Mouse (Mus musculus) CH12.LX (cell line): ENCODE measurements around the gene Tk1. TPM values are rescaled to one million over a fixed set of nuclear protein-coding genes. Genes with fewer than 3 reads are reported as not detected.
A peak's percentile ranks its signal among the peaks of the same experiment; 100 is the strongest.

Experiments
- DNase-seq: peaks from one replicate; pipeline ENCODE4 v3.0.0-alpha.2; 2013; ENCODE audit errors: extremely low read depth
- H3K27ac ChIP-seq: 2 replicates; pipeline ENCODE4 v1.5.1; 2012; ENCODE audit warnings: low read depth, mild to moderate bottlenecking, control low read depth, moderate library complexity; ENCODE audit not compliant: insufficient read depth
- H3K27me3 ChIP-seq: replicated peaks from 2 replicates; pipeline ENCODE3; 2012; ENCODE audit warnings: inconsistent platforms
- H3K36me3 ChIP-seq, 2 experiments: replicated peaks in 1 of 2; 2 replicates each; pipeline versions ENCODE3 to v1.6.1; 2012; ENCODE audit warnings: inconsistent platforms in 1 of 2, low read length in 1 of 2, mild to moderate bottlenecking in 1 of 2, mixed read lengths in 1 of 2, moderate library complexity in 1 of 2; ENCODE audit not compliant: control insufficient read depth in 1 of 2, insufficient read depth in 1 of 2
- H3K4me1 ChIP-seq, 2 experiments: 2 replicates each; pipeline ENCODE4 v1.6.1; 2012; ENCODE audit warnings: inconsistent platforms in 1 of 2, moderate library complexity in 1 of 2; ENCODE audit not compliant: insufficient read depth in 2 of 2, control insufficient read depth in 1 of 2
- H3K4me2 ChIP-seq: 2 replicates; pipeline ENCODE4 v1.6.1; 2012; ENCODE audit warnings: low read depth, mild to moderate bottlenecking, control low read depth; ENCODE audit not compliant: poor library complexity, insufficient read depth, severe bottlenecking
- H3K4me3 ChIP-seq, 3 experiments: fragments of 150-350 bp in 1 of 3; sonication (generic) in 1 of 3; replicated peaks in 1 of 3; 2 replicates each; pipeline versions ENCODE3 to v1.5.1; 2011 to 2012; ENCODE audit warnings: low read depth in 2 of 3, low read length in 2 of 3, mild to moderate bottlenecking in 2 of 3, moderate library complexity in 2 of 3, control low read depth in 1 of 3, improper control_type of control experiment in 1 of 3, inconsistent platforms in 1 of 3, mixed read lengths in 1 of 3; ENCODE audit not compliant: poor library complexity in 1 of 3
- H3K79me2 ChIP-seq: replicated peaks from 2 replicates; pipeline ENCODE4 v1.6.1; 2012; ENCODE audit warnings: mild to moderate bottlenecking, moderate library complexity; ENCODE audit not compliant: control insufficient read depth, poor library complexity, insufficient read depth, severe bottlenecking; ENCODE audit errors: extremely low read depth
- H3K9ac ChIP-seq: 2 replicates; pipeline ENCODE4 v1.6.1; 2012; ENCODE audit warnings: low read depth, mild to moderate bottlenecking, control low read depth, moderate library complexity; ENCODE audit not compliant: insufficient read depth
- H3K9me3 ChIP-seq: replicated peaks from 2 replicates; pipeline ENCODE3; 2012; ENCODE audit warnings: low read length, inconsistent platforms, mixed read lengths
- BHLHE40 ChIP-seq: IDR thresholded peaks from 2 replicates; pipeline ENCODE4 v1.6.1; 2011; ENCODE audit warnings: mild to moderate bottlenecking, low read depth, low read length, improper control_type of control experiment
- CHD1 ChIP-seq: IDR thresholded peaks from 2 replicates; pipeline ENCODE4 v1.6.1; 2012; ENCODE audit warnings: low read depth, low read length, improper control_type of control experiment, inconsistent platforms
- CHD2 ChIP-seq: IDR thresholded peaks from 2 replicates; pipeline ENCODE4 v1.6.1; 2011; ENCODE audit warnings: low read length, improper control_type of control experiment
- E2F4 ChIP-seq: IDR thresholded peaks from 2 replicates; pipeline ENCODE4 v1.6.1; 2011; ENCODE audit warnings: low read depth, low read length, improper control_type of control experiment; ENCODE audit not compliant: insufficient replicate concordance
- ELF1 ChIP-seq: IDR thresholded peaks from 2 replicates; pipeline ENCODE4 v1.6.1; 2014; ENCODE audit warnings: low read depth, mild to moderate bottlenecking, inconsistent platforms, low read length, improper control_type of control experiment
- EP300 ChIP-seq: IDR thresholded peaks from 2 replicates; pipeline ENCODE4 v1.6.1; 2011; ENCODE audit warnings: low read length, improper control_type of control experiment
- ETS1 ChIP-seq: conservative IDR thresholded peaks from 2 replicates; pipeline ENCODE4 v1.6.1; 2012; ENCODE audit warnings: low read depth, mild to moderate bottlenecking, inconsistent platforms, low read length, improper control_type of control experiment, moderate library complexity
- GABPA ChIP-seq: IDR thresholded peaks from 2 replicates; pipeline ENCODE4 v1.6.1; 2012; ENCODE audit warnings: low read depth, low read length, improper control_type of control experiment, inconsistent platforms; ENCODE audit not compliant: insufficient replicate concordance
- HCFC1 ChIP-seq: IDR thresholded peaks from 2 replicates; pipeline ENCODE4 v1.6.1; 2012; ENCODE audit warnings: low read depth, mild to moderate bottlenecking, inconsistent platforms, low read length, improper control_type of control experiment
- IRF4 ChIP-seq: IDR thresholded peaks from 2 replicates; pipeline ENCODE4 v1.6.1; 2014; ENCODE audit warnings: low read depth, mild to moderate bottlenecking, inconsistent platforms, low read length, improper control_type of control experiment
- JUN ChIP-seq: IDR thresholded peaks from 2 replicates; pipeline ENCODE4 v1.6.1; 2011; ENCODE audit warnings: low read depth, mild to moderate bottlenecking, low read length, improper control_type of control experiment, moderate library complexity; ENCODE audit not compliant: insufficient read depth
- JUND ChIP-seq: conservative IDR thresholded peaks from 2 replicates; pipeline ENCODE4 v1.6.1; 2011; ENCODE audit warnings: low read depth, low read length, improper control_type of control experiment
- KAT2A ChIP-seq: IDR thresholded peaks from 2 replicates; pipeline ENCODE4 v1.6.1; 2012; ENCODE audit warnings: low read length, improper control_type of control experiment, inconsistent platforms; ENCODE audit not compliant: insufficient replicate concordance
- MAFK ChIP-seq: IDR thresholded peaks from 2 replicates; pipeline ENCODE4 v1.6.1; 2011; ENCODE audit warnings: low read length, improper control_type of control experiment; ENCODE audit not compliant: insufficient replicate concordance
- MAX ChIP-seq: IDR thresholded peaks from 2 replicates; pipeline ENCODE4 v1.6.1; 2011; ENCODE audit warnings: low read length, improper control_type of control experiment
- MAZ ChIP-seq: IDR thresholded peaks from 2 replicates; pipeline ENCODE4 v1.6.1; 2012; ENCODE audit warnings: low read depth, mild to moderate bottlenecking, inconsistent platforms, low read length, improper control_type of control experiment, moderate library complexity
- MEF2A ChIP-seq: IDR thresholded peaks from 2 replicates; pipeline ENCODE4 v1.6.1; 2014; ENCODE audit warnings: low read depth, mild to moderate bottlenecking, inconsistent platforms, low read length, improper control_type of control experiment, borderline replicate concordance
- MXI1 ChIP-seq: IDR thresholded peaks from 2 replicates; pipeline ENCODE4 v1.6.1; 2011; ENCODE audit warnings: mild to moderate bottlenecking, low read depth, low read length, improper control_type of control experiment
- MYC ChIP-seq: IDR thresholded peaks from 2 replicates; pipeline ENCODE4 v1.6.1; 2011; ENCODE audit warnings: low read depth, mild to moderate bottlenecking, improper control_type of control experiment, low read length
- NELFE ChIP-seq: IDR thresholded peaks from 2 replicates; pipeline ENCODE4 v1.6.1; 2011; ENCODE audit warnings: low read depth, low read length, improper control_type of control experiment
- NRF1 ChIP-seq: IDR thresholded peaks from 2 replicates; pipeline ENCODE4 v1.6.1; 2014; ENCODE audit warnings: low read depth, mild to moderate bottlenecking, inconsistent platforms, low read length, improper control_type of control experiment, moderate library complexity
- PAX5 ChIP-seq: IDR thresholded peaks from 2 replicates; pipeline ENCODE4 v1.6.1; 2012; ENCODE audit warnings: low read length, inconsistent platforms, mixed read lengths
- POLR2A ChIP-seq: IDR thresholded peaks from 2 replicates; pipeline ENCODE4 v1.6.1; 2011; ENCODE audit warnings: low read depth, mild to moderate bottlenecking, improper control_type of control experiment, low read length
- POLR2AphosphoS2 ChIP-seq: IDR thresholded peaks from 2 replicates; pipeline ENCODE4 v1.6.1; 2011; ENCODE audit warnings: low read depth, low read length, improper control_type of control experiment
- RAD21 ChIP-seq: IDR thresholded peaks from 2 replicates; pipeline ENCODE4 v1.6.1; 2011; ENCODE audit warnings: low read depth, mild to moderate bottlenecking, low read length, improper control_type of control experiment, moderate library complexity
- RCOR1 ChIP-seq: conservative IDR thresholded peaks from 2 replicates; pipeline ENCODE4 v1.6.1; 2012; ENCODE audit warnings: low read depth, mild to moderate bottlenecking, inconsistent platforms, low read length, improper control_type of control experiment
- SIN3A ChIP-seq: IDR thresholded peaks from 2 replicates; pipeline ENCODE4 v1.6.1; 2012; ENCODE audit warnings: low read length, improper control_type of control experiment, inconsistent platforms
- SMC3 ChIP-seq: IDR thresholded peaks from 2 replicates; pipeline ENCODE4 v1.6.1; 2011; ENCODE audit warnings: low read depth, low read length, improper control_type of control experiment
- TBP ChIP-seq: conservative IDR thresholded peaks from 2 replicates; pipeline ENCODE4 v1.6.1; 2011; ENCODE audit warnings: low read depth, low read length, improper control_type of control experiment
- TCF12 ChIP-seq: IDR thresholded peaks from 2 replicates; pipeline ENCODE4 v1.6.1; 2014; ENCODE audit warnings: low read depth, mild to moderate bottlenecking, inconsistent platforms, low read length, improper control_type of control experiment
- UBTF ChIP-seq: IDR thresholded peaks from 2 replicates; pipeline ENCODE4 v1.6.1; 2012; ENCODE audit warnings: low read depth, mild to moderate bottlenecking, inconsistent platforms, low read length, improper control_type of control experiment, moderate library complexity
- USF1 ChIP-seq: IDR thresholded peaks from 2 replicates; pipeline ENCODE4 v1.6.1; 2014; ENCODE audit warnings: low read depth, mild to moderate bottlenecking, inconsistent platforms, low read length, improper control_type of control experiment
- USF2 ChIP-seq: conservative IDR thresholded peaks from 2 replicates; pipeline ENCODE4 v1.6.1; 2011; ENCODE audit warnings: low read depth, low read length, improper control_type of control experiment
- ZC3H11A ChIP-seq: IDR thresholded peaks from 2 replicates; pipeline ENCODE4 v1.6.1; 2012; ENCODE audit warnings: low read depth, mild to moderate bottlenecking, inconsistent platforms, low read length, improper control_type of control experiment
- ZKSCAN1 ChIP-seq: IDR thresholded peaks from 2 replicates; pipeline ENCODE4 v1.6.1; 2012; ENCODE audit warnings: low read depth, inconsistent platforms, low read length, improper control_type of control experiment, borderline replicate concordance
- ZMIZ1 ChIP-seq: IDR thresholded peaks from 2 replicates; pipeline ENCODE4 v1.6.1; 2012; ENCODE audit warnings: low read depth, mild to moderate bottlenecking, inconsistent platforms, low read length, improper control_type of control experiment
- ZNF384 ChIP-seq: IDR thresholded peaks from 2 replicates; pipeline ENCODE4 v1.6.1; 2012; ENCODE audit warnings: low read depth, low read length, improper control_type of control experiment, inconsistent platforms
- dilution Hi-C: fragments of 300-500 bp; cut with MboI; formaldehyde crosslinking; loops from 2 replicates; pipeline ENCODE4 v1.14.3; 2020; ENCODE audit warnings: low sequenced_read_pairs; ENCODE audit not compliant: extremely low pct_unique_long_range_greater_than_20kb, extremely low pct_ligation_motif_present
- in situ Hi-C: fragments of 300-500 bp; cut with MboI; formaldehyde crosslinking; loops from 3 replicates; pipeline ENCODE4 v1.14.3; 2019; ENCODE audit warnings: low sequenced_read_pairs, low pct_ligation_motif_present, low pct_unique_long_range_greater_than_20kb, mixed read lengths
- polyA plus RNA-seq: library from polyadenylated mRNA; unstranded; fragments of >175 nt; gene quantifications from 2 replicates; pipeline ENCODE4 v1.2.1, GENCODE M21; 2012; ENCODE audit warnings: low read depth; ENCODE audit not compliant: insufficient read length
- total RNA-seq, 2 experiments: library from RNA; depleted of rRNA; stranded (reverse); fragments of 300-350 nt in 1 of 2; fragments of >200 nt in 1 of 2; gene quantifications; 2 replicates each; pipeline ENCODE4 v1.2.3; 2012 to 2014

Gene Tk1
- total and polyA plus RNA-seq, 3 experiments, result 146 to 235 (median 179) TPM

GRCm38 (mm10) chr11:117809407-117810311, 16.2 kb downstream of the Tk1 start, which contains the start of the genes Gm20708 and Syngr2:
Gm20708 (plus strand) TSS chr11:117809668.
Syngr2 (plus strand) TSS chr11:117809668.
- peak; percentile 67 for DNase-seq
- peaks cover 52% of the 10 kb centered on the region for H3K79me2 ChIP-seq
- TF ChIP-seq POLR2A (peak; percentile 81), RAD21 (no peak), MAZ (no peak; the same call in 1 of the 2 replicates), MAFK (no peak), TBP (no peak; the same call in 1 of the 2 replicates), E2F4 (0 out of 2 replicates have a peak, but pooled peaks have one; percentile 61), ZNF384 (no peak), BHLHE40 (peak; percentile 73), TCF12 (peak; percentile 70), ZC3H11A (no peak), IRF4 (peak; percentile 6), USF2 (no peak), ETS1 (0 out of 2 replicates have a peak, but pooled peaks have one; percentile 9), SIN3A (peak; percentile 69), JUN (no peak), CHD1 (no peak; the same call in 1 of the 2 replicates), CHD2 (peak; percentile 5; the same call in 1 of the 2 replicates), ZKSCAN1 (no peak), HCFC1 (peak; percentile 50; the same call in 1 of the 2 replicates), ELF1 (peak; percentile 61; the same call in 1 of the 2 replicates), MAX (peak; percentile 91), GABPA (no peak), MXI1 (peak; percentile 96), MYC (peak; percentile 66), NELFE (peak; percentile 71), EP300 (0 out of 2 replicates have a peak, but pooled peaks have one; percentile 14), PAX5 (no peak), MEF2A (0 out of 2 replicates have a peak, but pooled peaks have one; percentile 17), KAT2A (no peak), SMC3 (peak; percentile 1; the same call in 1 of the 2 replicates), RCOR1 (no peak), ZMIZ1 (0 out of 2 replicates have a peak, but pooled peaks have one; percentile 60), UBTF (peak; percentile 88; the same call in 1 of the 2 replicates), NRF1 (peak; percentile 39; the same call in 1 of the 2 replicates), USF1 (peak; percentile 9; the same call in 1 of the 2 replicates), POLR2AphosphoS2 (no peak), JUND (no peak)

More at GRCm38 (mm10) chr11:117809407-117810311, 16.2 kb downstream of the Tk1 start, which contains the start of the genes Gm20708 and Syngr2:
- dilution Hi-C loops, result no loop called here
- Histone ChIP-seq H3K9ac (peak within 1 kb of the TSS; percentile 73), H3K9me3 (no peaks in the 10 kb centered on the region), H3K36me3 (peaks cover 33 to 50% of the 10 kb centered on the region in 2 experiments), H3K27ac (peak within 1 kb of the TSS; percentile 68), H3K4me2 (peak within 1 kb of the TSS; percentile 67), H3K4me1 (peaks cover 28 to 75% of the 10 kb centered on the region in 2 experiments), H3K4me3 (peak within 1 kb of the TSS; percentile 80 to 98 (median 93)), H3K27me3 (no peaks in the 10 kb centered on the region)
- in situ Hi-C loops, result no loop called here
